Mouse (Mus musculus) adipocyte (in vitro differentiated cells): Measurements from ENCODE around the gene Prkn.
"Not testable (repeated sequence)": the region's sequence is repeated elsewhere in the genome, so short reads cannot be mapped to it uniquely, and the experiment has no call there.

Experiments
- DNase-seq: peaks from one replicate; pipeline ENCODE4 v3.0.0-alpha.2; 2016; ENCODE audit warnings: low spot score

The Prkn gene

GRCm38 (mm10) chr17:11990386-11991087 is 1150.4 kb downstream of the Prkn start:
- DNase-seq = no peak

- peak; percentile 45 for DNase-seq
Measured at GRCm38 (mm10) chr17:11993249-11993648, 1153.1 kb downstream of the Prkn start.

- DNase-seq = no peak
Measured at GRCm38 (mm10) chr17:11994252-11994651, 1154.1 kb downstream of the Prkn start.

- not testable (repeated sequence) for DNase-seq
Measured at GRCm38 (mm10) chr17:11994754-11995153, 1154.6 kb downstream of the Prkn start.

- no peak for DNase-seq
Measured at GRCm38 (mm10) chr17:11995522-11995921, 1155.3 kb downstream of the Prkn start.

GRCm38 (mm10) chr17:11996311-11996710 is 1156.1 kb downstream of the Prkn start:
- DNase-seq = no peak

GRCm38 (mm10) chr17:12000285-12000684 is 1160.1 kb downstream of the Prkn start:
- no peak for DNase-seq

- DNase-seq = no peak
Measured at GRCm38 (mm10) chr17:12021326-12021725, 1181.1 kb downstream of the Prkn start.

- no peak for DNase-seq
Measured at GRCm38 (mm10) chr17:12029362-12029761, 1189.2 kb downstream of the Prkn start.

GRCm38 (mm10) chr17:12029921-12030461 is 1189.8 kb downstream of the Prkn start:
- no peak for DNase-seq

- DNase-seq = peak; percentile 71
Measured at GRCm38 (mm10) chr17:12030556-12031160, 1190.5 kb downstream of the Prkn start.

- DNase-seq = peak; percentile 79
Measured at GRCm38 (mm10) chr17:12031203-12031942, 1191.2 kb downstream of the Prkn start.

- DNase-seq = no peak
Measured at GRCm38 (mm10) chr17:12032014-12032791, 1192.0 kb downstream of the Prkn start.

- DNase-seq = no peak
Measured at GRCm38 (mm10) chr17:12035386-12035785, 1195.2 kb downstream of the Prkn start.

GRCm38 (mm10) chr17:12036205-12036604 is 1196.0 kb downstream of the Prkn start:
- peak; percentile 80 for DNase-seq

GRCm38 (mm10) chr17:12037065-12037464 is 1196.9 kb downstream of the Prkn start:
- no peak for DNase-seq

GRCm38 (mm10) chr17:12037574-12037973 is 1197.4 kb downstream of the Prkn start:
- no peak for DNase-seq

GRCm38 (mm10) chr17:12038499-12038898 is 1198.3 kb downstream of the Prkn start:
- DNase-seq = no peak

GRCm38 (mm10) chr17:12039188-12039587 is 1199.0 kb downstream of the Prkn start:
- peak; percentile 86 for DNase-seq

GRCm38 (mm10) chr17:12039922-12040321 is 1199.7 kb downstream of the Prkn start:
- no peak for DNase-seq

GRCm38 (mm10) chr17:12040546-12040945 is 1200.4 kb downstream of the Prkn start:
- DNase-seq = no peak

- no peak for DNase-seq
Measured at GRCm38 (mm10) chr17:12041091-12041655, 1201.0 kb downstream of the Prkn start.
